Mouse (Mus musculus) layer of hippocampus, adult 18-20 months (tissue): Measurements from ENCODE around the gene Zfp92. TPM values are rescaled to one million over a fixed set of nuclear protein-coding genes. Genes with fewer than 3 reads are reported as not detected.
A peak's percentile ranks its signal among the peaks of the same experiment; 100 is the strongest.
"Not testable (repeated sequence)": the region's sequence is repeated elsewhere in the genome, so short reads cannot be mapped to it uniquely, and the experiment has no call there.

ENCODE experiments used
- DNase-seq, 2 experiments: peaks; one replicate each; pipeline ENCODE4 v3.0.0; 2022; ENCODE audit warnings: low spot score in 2 of 2
- long read RNA-seq: library from polyadenylated mRNA; stranded (forward); transcript quantifications from one replicate; pipeline ENCODE4 v2.0.0, GENCODE M21; 2021
- total RNA-seq, 2 experiments: library from RNA; stranded (reverse); gene quantifications; 2 replicates each; pipeline ENCODE4 v1.2.3; 2021

Zfp92 gene
- total RNA-seq, result 1 to 10 TPM; 1.8 to 3.0 TPM
- long read RNA-seq, full-length matches to known transcripts, result 2 of 2 reads
- long read RNA-seq, partial matches to known transcripts, result 0 of 2 reads
- long read RNA-seq, other reads (novel, unspliced or antisense), result 0 of 2 reads

GRCm38 (mm10) chrX:73410880-73411517, at the start of gene Zfp92:
Gene Zfp92, plus strand, starts transcription at chrX:73411096.
- DNase-seq, result peak in 1 of 2 experiments; percentile 49

GRCm38 (mm10) chrX:73363291-73363690, 47.6 kb upstream of the Zfp92 start:
- DNase-seq, result no peak

- peak in 1 of 2 experiments; percentile 25 for DNase-seq
These were observed 26.5 kb upstream of the Zfp92 start for GRCm38 (mm10) chrX:73384419-73384818.

- no peak for DNase-seq
These were observed 26.0 kb upstream of the Zfp92 start for GRCm38 (mm10) chrX:73384924-73385323.

- no peak for DNase-seq
These were observed 19.4 kb upstream of the Zfp92 start for GRCm38 (mm10) chrX:73391481-73391880.

- no peak for DNase-seq
These were observed 14.4 kb upstream of the Zfp92 start for GRCm38 (mm10) chrX:73396446-73396845.

- not testable (repeated sequence) for DNase-seq
These were observed 12.3 kb upstream of the Zfp92 start, which contains the start of gene Gm18336 for GRCm38 (mm10) chrX:73398636-73399035. Gene Gm18336, minus strand, starts transcription at chrX:73398736.

GRCm38 (mm10) chrX:73400951-73401350, 9.9 kb upstream of the Zfp92 start:
- no peak for DNase-seq

GRCm38 (mm10) chrX:73401616-73402015, 9.3 kb upstream of the Zfp92 start:
- DNase-seq, result no peak

GRCm38 (mm10) chrX:73412767-73413166, 1.9 kb downstream of the Zfp92 start:
- DNase-seq, result peak in 1 of 2 experiments; percentile 6

- peak in 1 of 2 experiments; percentile 20 for DNase-seq
These were observed 19.1 kb downstream of the Zfp92 start for GRCm38 (mm10) chrX:73430036-73430435.

- no peak for DNase-seq
These were observed 22.0 kb downstream of the Zfp92 start for GRCm38 (mm10) chrX:73432850-73433249.

GRCm38 (mm10) chrX:73435252-73435651, 24.4 kb downstream of the Zfp92 start, which contains the start of gene Trex2:
Gene Trex2, minus strand, starts transcription at chrX:73435344.
- DNase-seq, result no peak

GRCm38 (mm10) chrX:73441428-73441827, 30.5 kb downstream of the Zfp92 start:
- peak in 1 of 2 experiments; percentile 9 for DNase-seq

GRCm38 (mm10) chrX:73451949-73452348, 41.1 kb downstream of the Zfp92 start:
- DNase-seq, result peak; percentile 28 to 72

GRCm38 (mm10) chrX:73458877-73459392, 48.0 kb downstream of the Zfp92 start, which contains the start of gene Haus7:
Gene Haus7, minus strand, starts transcription at chrX:73459044.
- DNase-seq, result peak; percentile 91

GRCm38 (mm10) chrX:73460792-73461191, 49.9 kb downstream of the Zfp92 start:
- no peak for DNase-seq

- no peak for DNase-seq
These were observed 54.7 kb downstream of the Zfp92 start for GRCm38 (mm10) chrX:73465483-73466186.

- no peak for DNase-seq
These were observed 56.7 kb downstream of the Zfp92 start for GRCm38 (mm10) chrX:73467446-73468241.

- no peak for DNase-seq
These were observed 57.4 kb downstream of the Zfp92 start for GRCm38 (mm10) chrX:73468330-73468729.

- no peak for DNase-seq
These were observed 57.9 kb downstream of the Zfp92 start for GRCm38 (mm10) chrX:73468752-73469151.
